ENCODE assay signal across 9 mouse cellular contexts in the genomic region with DNA sequence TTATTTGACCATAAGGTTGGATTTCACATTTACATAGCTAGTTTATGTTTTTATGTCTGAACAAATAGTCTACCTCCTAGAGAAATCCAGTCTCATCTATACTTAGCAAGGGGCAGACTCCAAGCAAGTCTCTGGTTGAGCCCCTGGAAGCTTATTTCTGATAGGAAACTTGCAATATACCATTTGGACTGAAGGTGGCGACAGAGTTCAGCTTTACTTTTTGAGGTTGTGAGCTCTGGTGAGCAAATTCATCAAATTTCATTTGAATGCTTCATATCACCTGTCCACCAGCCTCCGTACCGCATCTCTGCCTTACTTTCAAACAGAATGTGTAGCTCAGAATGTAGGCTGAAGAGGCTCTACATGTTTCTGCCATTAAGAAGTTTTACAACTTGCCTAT. TPM values are rescaled to one million over a fixed set of nuclear protein-coding genes. Genes with fewer than 3 reads are reported as not detected.
DNase-seq lines count a peak whose midpoint lies in the region; ATAC-seq and TF ChIP-seq lines count a peak whose summit lies in the region.
"Had no signal": no experiment of that assay in that cellular context is flagged by ENCODE, and none has a peak within 500 bp of the region (broad histone marks: within the 10 kb centered on the region; RNA-seq: fewer than 3 reads in every experiment).

No protein-coding gene starts in this region.

- no peak overlapping the region for H3K27ac ChIP-seq in intestine, postnatal 0 days (ENCODE audit: low read depth, low read length)
- no peak overlapping the region for H3K27ac ChIP-seq in intestine, embryonic 15.5 days
- H3K27ac ChIP-seq in hindbrain, embryonic 14.5 days, result no peak overlapping the region
- no peak overlapping the region for H3K27ac ChIP-seq in liver, embryonic 13.5 days

- no peak overlapping the region for H3K4me3 ChIP-seq in intestine, postnatal 0 days (ENCODE audit: low read depth, low read length)
- no peak overlapping the region for H3K4me3 ChIP-seq in intestine, embryonic 15.5 days (replicated peaks)
- no peak overlapping the region for H3K4me3 ChIP-seq in hindbrain, embryonic 14.5 days (replicated peaks; ENCODE audit: low read length)
- no peak overlapping the region for H3K4me3 ChIP-seq in liver, embryonic 13.5 days (replicated peaks)

- TF ChIP-seq CTCF in intestine, postnatal 0 days (IDR thresholded peaks at IDR 0.05; ENCODE audit: low read depth), result peak; percentile 88

- no peaks in the 10 kb centered on the region for H3K4me1 ChIP-seq in intestine, postnatal 0 days (replicated peaks; ENCODE audit: control insufficient read depth, insufficient read depth, low read length)
- no peaks in the 10 kb centered on the region for H3K4me1 ChIP-seq in intestine, embryonic 15.5 days (replicated peaks)
- no peaks in the 10 kb centered on the region for H3K4me1 ChIP-seq in hindbrain, embryonic 14.5 days (replicated peaks; ENCODE audit: control insufficient read depth, insufficient read depth, low read length)
- no peaks in the 10 kb centered on the region for H3K4me1 ChIP-seq in liver, embryonic 13.5 days (replicated peaks)

- H3K27me3 ChIP-seq in intestine, postnatal 0 days (replicated peaks; ENCODE audit: control insufficient read depth, insufficient read depth, low read length), result no peaks in the 10 kb centered on the region
- H3K27me3 ChIP-seq in intestine, embryonic 15.5 days (replicated peaks), result no peaks in the 10 kb centered on the region
- H3K27me3 ChIP-seq in hindbrain, embryonic 14.5 days (ENCODE audit: control insufficient read depth, insufficient read depth, low read length), result no peaks in the 10 kb centered on the region
- H3K27me3 ChIP-seq in liver, embryonic 13.5 days, result no peaks in the 10 kb centered on the region

- 7% methylated on average over 3 of the region's 3 CpGs for WGBS in intestine, postnatal 0 days
- WGBS in intestine, embryonic 15.5 days, result 5% methylated on average over 3 of the region's 3 CpGs
- 6% methylated on average over 3 of the region's 3 CpGs for whole genome bisulfite sequencing in hindbrain, embryonic 14.5 days
- 9% methylated on average over 3 of the region's 3 CpGs for WGBS in liver, embryonic 13.5 days (ENCODE audit: insufficient replicate concordance)

- H3K9ac ChIP-seq in intestine, postnatal 0 days (ENCODE audit: low read depth, low read length), result no peak overlapping the region
- no peak overlapping the region for H3K9ac ChIP-seq in intestine, embryonic 15.5 days
- no peak overlapping the region for H3K9ac ChIP-seq in hindbrain, embryonic 14.5 days
- H3K9ac ChIP-seq in liver, embryonic 13.5 days, result no peak overlapping the region

- no peaks in the 10 kb centered on the region for H3K9me3 ChIP-seq in intestine, postnatal 0 days (ENCODE audit: control insufficient read depth)
- H3K9me3 ChIP-seq in intestine, embryonic 15.5 days, result no peaks in the 10 kb centered on the region
- no peaks in the 10 kb centered on the region for H3K9me3 ChIP-seq in hindbrain, embryonic 14.5 days (ENCODE audit: control insufficient read depth, low read length)
- no peaks in the 10 kb centered on the region for H3K9me3 ChIP-seq in liver, embryonic 13.5 days (replicated peaks)

- ATAC-seq in intestine, postnatal 0 days, result no peak
- ATAC-seq in intestine, embryonic 15.5 days, result no peak
- ATAC-seq in hindbrain, embryonic 14.5 days (ENCODE audit: low FRiP score), result peak; percentile 55; the same call in 1 of the 2 replicates
- ATAC-seq in liver, embryonic 13.5 days (ENCODE audit: low read depth), result no peak
- no peak for ATAC-seq in inflammation-experienced regulatory T-cells, adult 6 months

- H3K4me2 ChIP-seq in intestine, postnatal 0 days (replicated peaks; ENCODE audit: low read depth), result no peak overlapping the region
- no peak overlapping the region for H3K4me2 ChIP-seq in intestine, embryonic 15.5 days (replicated peaks)
- H3K4me2 ChIP-seq in hindbrain, embryonic 14.5 days (replicated peaks), result no peak overlapping the region
- H3K4me2 ChIP-seq in liver, embryonic 13.5 days, result no peak overlapping the region

- peak; percentile 10 for DNase-seq in MEL-GATA-1-ER (ENCODE audit: extremely low read depth, low read depth)
- peak; percentile 21 to 51 for DNase-seq in cerebellum, adult 18-20 months
- peak; percentile 94 for DNase-seq in hindbrain, embryonic 14.5 days (ENCODE audit: low spot score)
- peak; percentile 18 for DNase-seq in liver, embryonic 13.5 days
- peak; percentile 89 for DNase-seq in retina, embryonic 14.5 days (ENCODE audit: low spot score)

- no peaks in the 10 kb centered on the region for H3K36me3 ChIP-seq in intestine, postnatal 0 days (ENCODE audit: control insufficient read depth, insufficient read depth)
- H3K36me3 ChIP-seq in intestine, embryonic 15.5 days, result no peaks in the 10 kb centered on the region
- H3K36me3 ChIP-seq in hindbrain, embryonic 14.5 days (replicated peaks; ENCODE audit: control insufficient read depth, insufficient read depth), result no peaks in the 10 kb centered on the region
- no peaks in the 10 kb centered on the region for H3K36me3 ChIP-seq in liver, embryonic 13.5 days

RNA-seq across cellular contexts. Expression of gene Il1f10, which starts 5.8 kb away (rescaled TPM):
- polyA plus RNA-seq in intestine, postnatal 0 days (2015; fragmentation: Nextera tagmentation; extraction: Ambion mirVana), result not detected in 2 replicates
- polyA plus RNA-seq in intestine, embryonic 15.5 days (2015; fragmentation: Nextera tagmentation; extraction: Ambion mirVana), result not detected in 2 replicates
- polyA plus RNA-seq in hindbrain, embryonic 14.5 days (2014; fragmentation: Nextera tagmentation; extraction: Ambion mirVana), result not detected in 2 replicates
- polyA plus RNA-seq in liver, embryonic 13.5 days (2015; fragmentation: Nextera tagmentation; extraction: Ambion mirVana), result not detected in 2 replicates
- polyA plus RNA-seq in inflammation-experienced regulatory T-cells, adult 6 months (2017; shearing (Covaris generic)), result not detected
- polyA plus RNA-seq: frontal cortex, adult 2 months had no signal

RNA-seq across cellular contexts. Expression of gene Il1f5, which starts 20.1 kb away (rescaled TPM):
- not detected in 2 replicates for polyA plus RNA-seq in intestine, postnatal 0 days (2015; fragmentation: Nextera tagmentation; extraction: Ambion mirVana)
- not detected in 2 replicates for polyA plus RNA-seq in intestine, embryonic 15.5 days (2015; fragmentation: Nextera tagmentation; extraction: Ambion mirVana)
- polyA plus RNA-seq in hindbrain, embryonic 14.5 days (2014; fragmentation: Nextera tagmentation; extraction: Ambion mirVana), result not detected in 2 replicates
- polyA plus RNA-seq in liver, embryonic 13.5 days (2015; fragmentation: Nextera tagmentation; extraction: Ambion mirVana), result not detected in 2 replicates
- polyA plus RNA-seq in inflammation-experienced regulatory T-cells, adult 6 months (2017; shearing (Covaris generic)), result not detected
- polyA plus RNA-seq: frontal cortex, adult 2 months had no signal

RNA-seq across cellular contexts. Expression of gene Il1rn, which starts 39.8 kb away (rescaled TPM):
- polyA plus RNA-seq in intestine, postnatal 0 days (2015; fragmentation: Nextera tagmentation; extraction: Ambion mirVana), result 0.23 and 0.51 TPM in 2 replicates
- polyA plus RNA-seq in intestine, embryonic 15.5 days (2015; fragmentation: Nextera tagmentation; extraction: Ambion mirVana), result 0.68 and 2.4 TPM in 2 replicates
- polyA plus RNA-seq in hindbrain, embryonic 14.5 days (2014; fragmentation: Nextera tagmentation; extraction: Ambion mirVana), result not detected in 2 replicates
- polyA plus RNA-seq in liver, embryonic 13.5 days (2015; fragmentation: Nextera tagmentation; extraction: Ambion mirVana), result 2.2 and 3.3 TPM in 2 replicates
- 1 to 10 TPM in 2 of 3 experiments, under 1 TPM in 1; 0.57 to 1.3 (median 1.1) TPM for polyA plus RNA-seq in inflammation-experienced regulatory T-cells, adult 6 months (2017; shearing (Covaris generic))

Comparison
In these comparisons a context has a peak if more than half of its experiments do, and no peak if none do; other contexts are left out.
1. DNase-seq: peak in every context shown above with its lines; median percentile 94 in hindbrain, embryonic 14.5 days; 89 in retina, embryonic 14.5 days; 36 in cerebellum, adult 18-20 months; 18 in liver, embryonic 13.5 days; 10 in MEL-GATA-1-ER.